Mouse (Mus musculus) embryonic facial prominence, embryonic 13.5 days (tissue): ENCODE data around the gene Gli3. TPM values are rescaled to one million over a fixed set of nuclear protein-coding genes. Genes with fewer than 3 reads are reported as not detected.

Experiments used
- ATAC-seq: fragments of 200-750 bp; cut with Nextera tagmentation; 2 replicates; pipeline ENCODE4 v1.8.0; 2017; ENCODE audit warnings: low read depth; ENCODE audit not compliant: insufficient number of reproducible peaks, insufficient read depth, low FRiP score, low TSS enrichment
- H3K27ac ChIP-seq: fragments of 300-500 bp; sonication (generic); 2 replicates; pipeline ENCODE4 v1.5.1; 2015; ENCODE audit warnings: moderate library complexity, mild to moderate bottlenecking, inconsistent platforms
- H3K27me3 ChIP-seq: fragments of 300-500 bp; sonication (generic); 2 replicates; pipeline ENCODE4 v1.6.1; 2015; ENCODE audit warnings: mild to moderate bottlenecking, inconsistent platforms
- H3K36me3 ChIP-seq: fragments of 300-500 bp; sonication (generic); 2 replicates; pipeline ENCODE4 v1.6.1; 2015; ENCODE audit warnings: mild to moderate bottlenecking, inconsistent platforms
- H3K4me1 ChIP-seq: fragments of 300-500 bp; sonication (generic); 2 replicates; pipeline ENCODE4 v1.6.1; 2015; ENCODE audit warnings: inconsistent platforms
- H3K4me2 ChIP-seq: fragments of 300-500 bp; sonication (generic); 2 replicates; pipeline ENCODE4 v1.6.1; 2015; ENCODE audit warnings: moderate library complexity, mild to moderate bottlenecking, inconsistent platforms
- H3K4me3 ChIP-seq: fragments of 300-500 bp; sonication (generic); 2 replicates; pipeline ENCODE4 v1.5.1; 2015; ENCODE audit warnings: mild to moderate bottlenecking, inconsistent platforms
- H3K9ac ChIP-seq: fragments of 300-500 bp; sonication (generic); 2 replicates; pipeline ENCODE4 v1.6.1; 2015; ENCODE audit warnings: mild to moderate bottlenecking, inconsistent platforms
- H3K9me3 ChIP-seq: fragments of 300-500 bp; sonication (generic); 2 replicates; pipeline ENCODE4 v1.6.1; 2016; ENCODE audit warnings: inconsistent platforms
- WGBS: fragments of 180-500 bp; shearing (Covaris S2); methylation state at CpG from one replicate; pipeline ENCODE4 v1.1.7; 2015; ENCODE audit warnings: mixed read lengths; 5-methylcytosine and 5-hydroxymethylcytosine counted together
- polyA plus RNA-seq: library from polyadenylated mRNA; unstranded; fragments of >200 nt; fragmentation: Nextera tagmentation; extraction: Ambion mirVana; gene quantifications from 2 replicates; pipeline ENCODE4 v1.2.1, GENCODE M21; 2015

Gli3 gene
- polyA plus RNA-seq, 1 experiment from 2014 or later, result 32.8 TPM

DNA sequence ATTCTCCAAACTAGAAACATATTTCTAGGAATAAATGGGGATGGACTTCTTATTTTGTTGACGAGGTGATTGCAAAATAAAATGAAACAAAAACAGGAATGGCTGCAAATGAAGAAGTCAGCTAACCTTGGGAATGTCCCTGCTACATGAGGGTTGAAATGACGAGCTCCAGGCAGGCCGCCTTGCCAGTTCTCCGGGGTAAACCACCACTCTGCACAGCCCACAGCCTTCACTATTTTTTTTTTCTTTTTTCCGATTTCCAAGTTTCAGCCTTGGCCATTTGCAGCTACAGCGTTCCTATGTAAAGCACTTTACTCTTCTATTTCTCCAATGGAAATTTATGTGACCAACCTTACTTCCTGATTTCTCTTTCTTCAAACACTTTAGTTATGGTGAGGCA is 236.1 kb downstream of the Gli3 start:
- ATAC-seq, result no peak
- Histone ChIP-seq H3K4me2 (no peak overlapping the region), H3K27ac (no peak overlapping the region), H3K9me3 (no peaks in the 10 kb centered on the region), H3K9ac (no peak overlapping the region), H3K27me3 (no peaks in the 10 kb centered on the region), H3K4me1 (peaks cover 8% of the 10 kb centered on the region; the same call in 1 of the 2 replicates), H3K4me3 (no peak overlapping the region), H3K36me3 (no peaks in the 10 kb centered on the region; the same call in 1 of the 2 replicates)
- 75% methylated on average over 6 of the region's 6 CpGs for WGBS

GRCm38 (mm10) chr13:15704669-15705068 is 241.6 kb downstream of the Gli3 start:
- Histone ChIP-seq H3K9me3 (no peaks in the 10 kb centered on the region), H3K27me3 (no peaks in the 10 kb centered on the region), H3K4me2 (no peak overlapping the region), H3K4me1 (peaks cover 10% of the 10 kb centered on the region), H3K4me3 (no peak overlapping the region), H3K9ac (no peak overlapping the region), H3K27ac (no peak overlapping the region), H3K36me3 (no peaks in the 10 kb centered on the region; the same call in 1 of the 2 replicates)
- ATAC-seq, result no peak
- WGBS, result 81% methylated on average over 8 of the region's 8 CpGs

DNA sequence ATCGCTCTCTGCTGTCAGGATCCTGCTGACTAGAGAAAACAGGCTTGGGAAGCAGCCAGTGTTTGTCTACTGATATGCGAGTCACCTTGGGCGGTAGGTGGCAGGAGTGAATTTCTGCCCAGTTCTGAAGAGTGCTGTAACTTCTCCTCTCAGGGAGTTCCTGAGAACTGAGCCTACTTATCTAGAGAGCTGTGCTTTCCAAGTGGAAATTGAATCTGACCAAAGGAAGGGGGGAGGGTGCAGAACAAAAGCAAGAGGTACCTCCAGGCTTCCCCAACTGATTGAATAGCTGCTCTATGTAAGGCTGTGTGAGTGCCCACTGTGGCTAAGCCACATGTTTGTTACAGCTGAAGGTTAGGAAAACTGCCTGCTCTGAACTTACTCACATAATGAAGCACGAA is 244.4 kb downstream of the Gli3 start:
- Histone ChIP-seq H3K4me3 (no peak overlapping the region), H3K27ac (peak overlapping the region; percentile 44; the same call in 1 of the 2 replicates), H3K9ac (no peak overlapping the region), H3K4me2 (no peak overlapping the region), H3K9me3 (no peaks in the 10 kb centered on the region), H3K27me3 (no peaks in the 10 kb centered on the region), H3K36me3 (no peaks in the 10 kb centered on the region), H3K4me1 (peaks cover 10% of the 10 kb centered on the region)
- ATAC-seq, result no peak
- 40% methylated on average over 4 of the region's 4 CpGs for WGBS

- WGBS, result 87% methylated on average over 7 of the region's 7 CpGs
- Histone ChIP-seq H3K9ac (no peak overlapping the region), H3K4me2 (no peak overlapping the region), H3K4me1 (peaks cover 5% of the 10 kb centered on the region; the same call in 1 of the 2 replicates), H3K27ac (no peak overlapping the region), H3K36me3 (peaks cover 32% of the 10 kb centered on the region), H3K27me3 (no peaks in the 10 kb centered on the region), H3K4me3 (no peak overlapping the region), H3K9me3 (no peaks in the 10 kb centered on the region)
- no peak for ATAC-seq
These were observed 250.5 kb downstream of the Gli3 start for GRCm38 (mm10) chr13:15713486-15713885.

- Histone ChIP-seq H3K4me2 (no peak overlapping the region), H3K9ac (no peak overlapping the region), H3K4me3 (no peak overlapping the region), H3K9me3 (no peaks in the 10 kb centered on the region), H3K27ac (peak overlapping the region; percentile 22; the same call in 1 of the 2 replicates), H3K27me3 (no peaks in the 10 kb centered on the region), H3K36me3 (peaks cover 32% of the 10 kb centered on the region), H3K4me1 (peaks cover 5% of the 10 kb centered on the region; the same call in 1 of the 2 replicates)
- 79% methylated on average over 4 of the region's 4 CpGs for WGBS
- no peak for ATAC-seq
These were observed 251.3 kb downstream of the Gli3 start for GRCm38 (mm10) chr13:15714331-15714725.

DNA sequence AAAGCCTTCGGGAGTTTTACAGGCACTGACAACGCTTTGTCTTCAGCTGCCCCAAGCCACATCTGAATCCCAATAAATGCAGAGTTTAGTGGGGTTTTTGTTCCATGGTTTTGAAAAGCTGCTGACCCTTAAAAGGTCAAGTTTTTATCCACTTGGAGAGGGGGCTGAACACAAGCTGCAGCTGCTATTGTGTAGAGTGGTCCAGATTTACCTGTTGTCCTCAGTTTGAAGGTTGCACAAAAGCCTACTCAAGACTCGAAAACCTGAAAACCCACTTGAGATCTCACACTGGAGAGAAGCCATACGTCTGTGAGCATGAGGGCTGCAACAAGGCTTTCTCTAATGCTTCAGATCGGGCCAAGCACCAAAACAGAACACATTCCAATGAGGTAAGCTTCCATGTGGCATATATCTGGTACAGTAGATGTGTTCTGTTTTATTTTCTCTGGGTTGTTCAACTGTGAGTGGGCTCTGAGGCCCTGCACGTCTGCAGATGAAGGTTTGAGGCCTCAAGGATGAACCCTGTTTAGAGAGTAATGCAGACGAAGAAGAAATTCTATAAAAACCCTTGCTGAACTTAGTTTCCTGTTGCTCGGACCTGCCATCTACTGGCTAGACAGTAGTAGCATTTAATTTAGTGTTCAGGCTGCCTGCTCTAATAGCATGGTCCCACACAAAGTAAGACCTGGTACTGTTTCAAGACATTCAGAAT is 251.8 kb downstream of the Gli3 start:
- 41% methylated on average over 8 of the region's 8 CpGs for WGBS
- peak overlapping the region; percentile 22; the same call in 1 of the 2 replicates for H3K27ac ChIP-seq
- peaks cover 35% of the 10 kb centered on the region for H3K36me3 ChIP-seq

GRCm38 (mm10) chr13:15721446-15721845 is 258.4 kb downstream of the Gli3 start:
- H3K4me1 ChIP-seq, result no peaks in the 10 kb centered on the region
- no peaks in the 10 kb centered on the region for H3K27me3 ChIP-seq
- H3K9me3 ChIP-seq, result no peaks in the 10 kb centered on the region
- ATAC-seq, result no peak
- no peak overlapping the region for H3K4me2 ChIP-seq
- 87% methylated on average over 1 of the region's 1 CpGs for WGBS
- no peak overlapping the region for H3K9ac ChIP-seq
- no peak overlapping the region for H3K27ac ChIP-seq
- no peak overlapping the region for H3K4me3 ChIP-seq
- peaks cover 74% of the 10 kb centered on the region for H3K36me3 ChIP-seq

More for the DNA sequence above, 251.8 kb downstream of the Gli3 start:
- H3K9me3 ChIP-seq, result no peaks in the 10 kb centered on the region
- H3K27me3 ChIP-seq, result no peaks in the 10 kb centered on the region
- H3K4me3 ChIP-seq, result no peak overlapping the region
- ATAC-seq, result no peak
- H3K4me2 ChIP-seq, result no peak overlapping the region
- peaks cover 5% of the 10 kb centered on the region; the same call in 1 of the 2 replicates for H3K4me1 ChIP-seq
- H3K9ac ChIP-seq, result no peak overlapping the region

DNA sequence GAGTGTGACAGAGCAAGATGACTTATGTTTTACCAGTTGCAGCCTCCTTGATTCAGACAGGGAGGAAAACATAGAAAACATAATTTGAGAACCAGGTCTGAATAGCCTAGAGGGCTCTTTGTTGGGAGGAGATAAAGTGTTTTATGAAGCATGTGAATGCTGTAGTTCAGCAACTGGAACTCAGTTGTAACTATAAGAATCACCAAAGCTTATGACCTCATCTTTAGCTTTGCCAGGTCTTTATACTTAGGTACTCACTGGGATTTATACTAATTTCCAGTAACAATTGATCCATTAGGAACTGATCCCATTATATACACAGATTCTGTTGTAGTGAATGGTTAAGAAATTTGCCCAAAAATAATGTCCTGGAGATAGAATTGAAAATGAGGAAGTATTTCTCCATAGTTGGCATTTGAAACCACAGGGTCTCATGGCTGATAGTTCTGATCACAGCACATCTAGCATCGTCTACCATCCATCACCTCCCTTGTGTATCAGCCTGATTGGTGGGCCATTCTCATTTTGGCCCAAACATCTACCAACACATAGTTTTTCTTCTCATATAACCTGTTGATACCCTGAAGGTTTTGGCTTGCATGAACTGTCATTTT is 259.8 kb downstream of the Gli3 start:
- Histone ChIP-seq H3K4me3 (no peak overlapping the region), H3K9me3 (no peaks in the 10 kb centered on the region), H3K9ac (no peak overlapping the region), H3K36me3 (peaks cover 80% of the 10 kb centered on the region), H3K27me3 (no peaks in the 10 kb centered on the region), H3K4me1 (no peaks in the 10 kb centered on the region), H3K4me2 (no peak overlapping the region), H3K27ac (no peak overlapping the region)
- 89% methylated on average over 1 of the region's 1 CpGs for WGBS
- no peak for ATAC-seq

DNA sequence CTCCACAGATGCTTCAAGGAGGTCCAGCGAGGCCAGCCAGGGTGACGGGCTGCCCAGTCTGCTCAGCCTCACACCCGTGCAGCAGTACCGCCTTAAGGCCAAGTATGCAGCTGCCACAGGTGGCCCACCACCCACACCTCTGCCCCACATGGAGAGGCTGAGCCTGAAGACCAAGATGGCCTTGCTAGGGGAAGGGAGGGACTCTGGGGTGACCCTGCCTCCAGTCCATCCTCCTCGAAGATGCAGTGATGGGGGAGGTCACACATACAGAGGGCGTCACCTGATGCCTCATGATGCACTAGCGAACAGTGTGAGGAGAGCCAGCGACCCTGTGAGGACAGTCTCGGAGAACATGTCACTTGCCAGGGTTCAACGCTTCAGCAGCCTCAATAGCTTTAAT is 261.7 kb downstream of the Gli3 start:
- Histone ChIP-seq H3K9me3 (no peaks in the 10 kb centered on the region), H3K4me1 (no peaks in the 10 kb centered on the region), H3K4me3 (no peak overlapping the region), H3K36me3 (peaks cover 91% of the 10 kb centered on the region), H3K27ac (no peak overlapping the region), H3K27me3 (no peaks in the 10 kb centered on the region), H3K9ac (no peak overlapping the region), H3K4me2 (no peak overlapping the region)
- no peak for ATAC-seq
- WGBS, result 95% methylated on average over 10 of the region's 10 CpGs

DNA sequence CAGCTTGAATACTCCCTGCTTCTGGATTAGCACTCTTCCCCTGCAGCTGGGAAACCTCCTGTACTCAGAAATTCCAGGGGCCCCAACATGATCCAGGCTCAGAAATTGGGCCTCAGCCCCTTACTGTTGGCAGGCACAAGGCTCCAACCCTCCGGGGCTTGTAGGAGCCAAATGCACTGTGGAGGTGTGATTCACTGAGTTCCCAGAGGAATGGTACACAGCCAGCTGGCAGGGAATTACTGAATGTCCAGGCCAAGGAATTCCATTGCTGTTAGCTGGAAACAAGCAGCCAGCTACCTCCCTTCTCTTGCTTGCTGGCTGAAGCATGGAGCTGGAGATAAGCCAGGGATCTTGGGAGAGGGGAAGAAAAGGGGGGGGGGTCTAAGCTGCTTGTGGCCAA is 278.7 kb downstream of the Gli3 start:
- Histone ChIP-seq H3K4me2 (no peak overlapping the region), H3K4me3 (no peak overlapping the region), H3K27me3 (no peaks in the 10 kb centered on the region), H3K4me1 (peaks cover 17% of the 10 kb centered on the region), H3K27ac (peak overlapping the region; percentile 51; the same call in 1 of the 2 replicates), H3K36me3 (no peaks in the 10 kb centered on the region), H3K9me3 (0 out of 2 replicates have a peak, but pooled peaks cover 5% of the 10 kb centered on the region), H3K9ac (no peak overlapping the region)
- WGBS, result 41% methylated on average over 1 of the region's 1 CpGs
- peak; percentile 89 for ATAC-seq

- Histone ChIP-seq H3K4me3 (no peak overlapping the region), H3K9ac (no peak overlapping the region)
These were observed 279.3 kb downstream of the Gli3 start for GRCm38 (mm10) chr13:15742308-15742707.

DNA sequence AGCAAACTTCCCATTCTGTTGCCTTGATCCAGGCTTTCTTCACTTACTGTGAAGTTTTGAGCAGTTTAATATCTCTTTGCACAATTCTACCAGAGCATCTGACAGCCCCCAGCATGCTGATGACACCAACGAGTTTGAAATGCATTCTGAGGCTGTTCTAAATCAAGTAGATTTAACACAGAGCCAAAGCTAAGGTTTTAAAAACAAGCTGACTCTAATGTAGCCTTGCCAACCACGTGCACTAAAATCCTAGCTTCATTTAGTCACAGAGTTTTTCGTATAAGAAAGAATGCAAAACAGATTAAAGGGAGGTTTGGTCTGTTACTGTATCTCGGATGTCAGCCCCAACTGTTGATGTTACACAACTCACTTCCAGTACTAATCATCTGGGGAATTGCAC is 279.7 kb downstream of the Gli3 start:
- H3K4me3 ChIP-seq, result no peak overlapping the region
- peaks cover 17% of the 10 kb centered on the region for H3K4me1 ChIP-seq
- H3K9ac ChIP-seq, result no peak overlapping the region
- H3K27me3 ChIP-seq, result no peaks in the 10 kb centered on the region
- 28% methylated on average over 4 of the region's 4 CpGs for WGBS
- H3K36me3 ChIP-seq, result no peaks in the 10 kb centered on the region
- 0 out of 2 replicates have a peak, but pooled peaks cover 5% of the 10 kb centered on the region for H3K9me3 ChIP-seq
- H3K27ac ChIP-seq, result 0 out of 2 replicates have a peak overlapping the region, but pooled peaks have one; percentile 11
- no peak for ATAC-seq
- H3K4me2 ChIP-seq, result no peak overlapping the region

More at GRCm38 (mm10) chr13:15742308-15742707, 279.3 kb downstream of the Gli3 start:
- H3K27me3 ChIP-seq, result no peaks in the 10 kb centered on the region
- no peaks in the 10 kb centered on the region for H3K36me3 ChIP-seq
- 0 out of 2 replicates have a peak, but pooled peaks cover 5% of the 10 kb centered on the region for H3K9me3 ChIP-seq
- 0 out of 2 replicates have a peak overlapping the region, but pooled peaks have one; percentile 11 for H3K27ac ChIP-seq
- H3K4me1 ChIP-seq, result peaks cover 17% of the 10 kb centered on the region
- H3K4me2 ChIP-seq, result no peak overlapping the region
- ATAC-seq, result no peak
- WGBS, result 90% methylated on average over 3 of the region's 3 CpGs
